Mouse (Mus musculus) gonadal fat pad, adult 2 months (tissue): ENCODE data around the gene Gm37240. TPM values are rescaled to one million over a fixed set of nuclear protein-coding genes. Genes with fewer than 3 reads are reported as not detected.
A peak's percentile ranks its signal among the peaks of the same experiment; 100 is the strongest.

Source experiments
- DNase-seq: peaks from one replicate; pipeline ENCODE4 v3.0.0-alpha.2; 2012; ENCODE audit warnings: low read depth
- polyA plus RNA-seq: library from polyadenylated mRNA; depleted of rRNA; stranded (reverse); fragments of >200 nt; gene quantifications from 2 replicates; pipeline ENCODE4 v1.2.3, GENCODE M21; 2012

Gm37240 gene
- polyA plus RNA-seq, 1 experiment: 6.2 TPM

- peak; percentile 98 for DNase-seq
Measured at GRCm38 (mm10) chr3:85635126-85635419, 252.2 kb downstream of the Gm37240 start.

GRCm38 (mm10) chr3:85634389-85635125 lies 252.8 kb downstream of the Gm37240 start:
- no peak for DNase-seq

GRCm38 (mm10) chr3:85633733-85634132 lies 253.6 kb downstream of the Gm37240 start:
- peak; percentile 51 for DNase-seq

GRCm38 (mm10) chr3:85629895-85630510 lies 257.3 kb downstream of the Gm37240 start:
- no peak for DNase-seq

- DNase-seq: no peak
Measured at GRCm38 (mm10) chr3:85619751-85620150, 267.6 kb downstream of the Gm37240 start.

GRCm38 (mm10) chr3:85619345-85619744 lies 268.0 kb downstream of the Gm37240 start:
- no peak for DNase-seq

- no peak for DNase-seq
Measured at GRCm38 (mm10) chr3:85618885-85619284, 268.4 kb downstream of the Gm37240 start.

- no peak for DNase-seq
Measured at GRCm38 (mm10) chr3:85616389-85616788, 270.9 kb downstream of the Gm37240 start.

GRCm38 (mm10) chr3:85607753-85608152 lies 279.6 kb downstream of the Gm37240 start:
- no peak for DNase-seq

GRCm38 (mm10) chr3:85606912-85607311 lies 280.4 kb downstream of the Gm37240 start:
- no peak for DNase-seq

GRCm38 (mm10) chr3:85603811-85604210 lies 283.5 kb downstream of the Gm37240 start:
- DNase-seq: no peak

- no peak for DNase-seq
Measured at GRCm38 (mm10) chr3:85601841-85602305, 285.4 kb downstream of the Gm37240 start.

GRCm38 (mm10) chr3:85599526-85599925 lies 287.8 kb downstream of the Gm37240 start:
- no peak for DNase-seq

GRCm38 (mm10) chr3:85594452-85594851 lies 292.9 kb downstream of the Gm37240 start:
- DNase-seq: peak; percentile 63

GRCm38 (mm10) chr3:85592640-85593252 lies 294.6 kb downstream of the Gm37240 start:
- DNase-seq: no peak

- no peak for DNase-seq
Measured at GRCm38 (mm10) chr3:85592067-85592466, 295.3 kb downstream of the Gm37240 start.

GRCm38 (mm10) chr3:85590090-85590754 lies 297.1 kb downstream of the Gm37240 start:
- DNase-seq: no peak

GRCm38 (mm10) chr3:85588701-85589100 lies 298.6 kb downstream of the Gm37240 start:
- DNase-seq: no peak

- no peak for DNase-seq
Measured at GRCm38 (mm10) chr3:85584966-85585365, 302.4 kb downstream of the Gm37240 start.

GRCm38 (mm10) chr3:85583194-85583593 lies 304.1 kb downstream of the Gm37240 start:
- no peak for DNase-seq

- DNase-seq: no peak
Measured at GRCm38 (mm10) chr3:85582726-85583125, 304.6 kb downstream of the Gm37240 start.
